Mouse (Mus musculus) embryonic facial prominence, embryonic 11.5 days (tissue): ENCODE measurements around the gene A830018L16Rik. TPM values are rescaled to one million over a fixed set of nuclear protein-coding genes. Genes with fewer than 3 reads are reported as not detected.

Experiments
- ATAC-seq: fragments of 200-750 bp; cut with Nextera tagmentation; replicated peaks from 2 replicates; pipeline ENCODE4 v1.8.0; 2017; ENCODE audit warnings: low read depth; ENCODE audit not compliant: insufficient number of reproducible peaks, low FRiP score, low TSS enrichment
- DNase-seq: peaks from one replicate; pipeline ENCODE4 v3.0.0-alpha.2; 2015; ENCODE audit warnings: low spot score
- H3K27ac ChIP-seq: fragments of 300-500 bp; sonication (generic); replicated peaks from 2 replicates; pipeline ENCODE4 v1.5.1; 2014; ENCODE audit warnings: mild to moderate bottlenecking, low read depth, low read length, control low read depth
- H3K27me3 ChIP-seq: fragments of 300-500 bp; sonication (generic); 2 replicates; pipeline ENCODE4 v1.6.1; 2014; ENCODE audit warnings: mild to moderate bottlenecking, low read length, moderate library complexity, mixed read lengths; ENCODE audit not compliant: control insufficient read depth, insufficient read depth
- H3K36me3 ChIP-seq: fragments of 300-500 bp; sonication (generic); replicated peaks from 2 replicates; pipeline ENCODE4 v1.6.1; 2014; ENCODE audit warnings: low read depth, mild to moderate bottlenecking, low read length, moderate library complexity, mixed read lengths; ENCODE audit not compliant: control insufficient read depth, insufficient read depth
- H3K4me1 ChIP-seq: fragments of 300-500 bp; sonication (generic); 2 replicates; pipeline ENCODE4 v1.6.1; 2014; ENCODE audit warnings: low read length, mixed read lengths; ENCODE audit not compliant: control insufficient read depth, insufficient read depth
- H3K4me2 ChIP-seq: fragments of 300-500 bp; sonication (generic); 2 replicates; pipeline ENCODE4 v1.6.1; 2014; ENCODE audit warnings: low read depth, mild to moderate bottlenecking, control low read depth, low read length, moderate library complexity
- H3K4me3 ChIP-seq: fragments of 300-500 bp; sonication (generic); 2 replicates; pipeline ENCODE4 v1.5.1; 2014; ENCODE audit warnings: low read depth, low read length, control low read depth
- H3K9ac ChIP-seq: fragments of 300-500 bp; sonication (generic); replicated peaks from 2 replicates; pipeline ENCODE4 v1.6.1; 2014; ENCODE audit warnings: mild to moderate bottlenecking, control low read depth, low read length
- H3K9me3 ChIP-seq: fragments of 300-500 bp; sonication (generic); replicated peaks from 2 replicates; pipeline ENCODE4 v1.6.1; 2016; ENCODE audit warnings: mild to moderate bottlenecking, low read length, inconsistent platforms, mixed read lengths; ENCODE audit not compliant: control insufficient read depth
- WGBS: fragments of 180-500 bp; shearing (Covaris S2); extraction: QIAGEN DNeasy Blood & Tissue Kit; methylation state at CpG from one replicate; pipeline ENCODE4 v1.1.7; 2014; 5-methylcytosine and 5-hydroxymethylcytosine counted together
- polyA plus RNA-seq: library from polyadenylated mRNA; unstranded; fragments of >200 nt; fragmentation: Nextera tagmentation; extraction: Ambion mirVana; gene quantifications from 2 replicates; pipeline ENCODE4 v1.2.1, GENCODE M21; 2014

The A830018L16Rik gene
- polyA plus RNA-seq: 4.9 and 5.4 TPM in 2 replicates

DNA sequence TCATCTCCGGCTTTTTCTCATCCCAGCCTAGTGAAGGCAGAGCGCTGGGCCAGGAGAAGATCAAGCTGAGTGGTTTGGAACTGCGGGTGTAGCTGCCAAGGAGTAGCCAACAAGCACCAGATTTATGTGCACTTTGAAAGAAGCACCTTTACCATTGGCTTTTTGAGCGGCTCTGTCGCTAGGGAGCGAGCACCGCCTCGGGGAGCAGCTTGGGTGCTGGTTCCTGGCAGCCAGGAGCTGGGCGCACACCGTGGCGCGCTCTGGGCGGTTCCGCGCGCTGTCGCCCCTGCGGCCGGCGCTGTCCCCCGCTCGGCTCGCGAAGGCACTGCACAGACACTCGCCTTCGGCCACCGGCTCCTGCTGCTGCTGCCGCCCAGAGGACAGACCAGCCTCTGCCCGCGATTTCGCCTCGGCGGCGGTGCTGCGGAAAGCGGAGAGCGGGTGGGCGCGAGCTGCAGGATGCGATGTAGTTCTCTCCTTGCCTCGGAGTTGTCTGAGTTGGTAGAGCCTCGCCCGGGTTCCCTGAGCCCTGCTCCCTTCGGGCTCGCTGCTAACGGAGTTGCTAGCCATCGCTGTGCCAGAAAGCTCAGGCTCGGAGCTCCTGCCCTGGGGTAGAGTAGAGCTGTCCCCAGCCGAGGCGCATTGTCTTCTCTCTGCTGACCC lies at the start of gene A830018L16Rik:
A830018L16Rik (plus strand) TSS at position 212 of the 663 bp plus-strand sequence.
- Histone ChIP-seq H3K9me3 (no peaks in the 10 kb centered on the region), H3K9ac (peak within 1 kb of the TSS; percentile 66), H3K27me3 (peaks cover 3% of the 10 kb centered on the region; the same call in 1 of the 2 replicates), H3K36me3 (no peaks in the 10 kb centered on the region), H3K4me1 (no peaks in the 10 kb centered on the region), H3K4me3 (peak within 1 kb of the TSS; percentile 42), H3K27ac (no peak within 1 kb of the TSS; the same call in 1 of the 2 replicates), H3K4me2 (peak within 1 kb of the TSS; percentile 86)
- under 1% methylated on average over 50 of the region's 50 CpGs for WGBS
- ATAC-seq: peak; percentile 99
- DNase-seq: peak; percentile 88

- Histone ChIP-seq H3K27ac (no peak overlapping the region), H3K36me3 (no peaks in the 10 kb centered on the region), H3K4me3 (no peak overlapping the region), H3K9me3 (no peaks in the 10 kb centered on the region), H3K4me2 (no peak overlapping the region), H3K27me3 (no peaks in the 10 kb centered on the region), H3K4me1 (no peaks in the 10 kb centered on the region), H3K9ac (no peak overlapping the region)
- ATAC-seq (no peak), DNase-seq (no peak)
- 63% methylated on average over 3 of the region's 3 CpGs for WGBS
Observed at GRCm38 (mm10) chr1:11385846-11386245, 28.1 kb upstream of the A830018L16Rik start.

GRCm38 (mm10) chr1:11395408-11395807 lies 18.5 kb upstream of the A830018L16Rik start:
- Histone ChIP-seq H3K4me1 (no peaks in the 10 kb centered on the region), H3K9me3 (no peaks in the 10 kb centered on the region)
- ATAC-seq: no peak

GRCm38 (mm10) chr1:11395996-11396736 lies 17.7 kb upstream of the A830018L16Rik start:
- no peaks in the 10 kb centered on the region for H3K36me3 ChIP-seq

More at GRCm38 (mm10) chr1:11395408-11395807, 18.5 kb upstream of the A830018L16Rik start:
- DNase-seq: no peak
- no peak overlapping the region for H3K4me2 ChIP-seq
- H3K4me3 ChIP-seq: no peak overlapping the region
- H3K27me3 ChIP-seq: no peaks in the 10 kb centered on the region
- 44% methylated on average over 4 of the region's 4 CpGs for WGBS
- no peak overlapping the region for H3K27ac ChIP-seq
- no peak overlapping the region for H3K9ac ChIP-seq
- no peaks in the 10 kb centered on the region for H3K36me3 ChIP-seq

DNA sequence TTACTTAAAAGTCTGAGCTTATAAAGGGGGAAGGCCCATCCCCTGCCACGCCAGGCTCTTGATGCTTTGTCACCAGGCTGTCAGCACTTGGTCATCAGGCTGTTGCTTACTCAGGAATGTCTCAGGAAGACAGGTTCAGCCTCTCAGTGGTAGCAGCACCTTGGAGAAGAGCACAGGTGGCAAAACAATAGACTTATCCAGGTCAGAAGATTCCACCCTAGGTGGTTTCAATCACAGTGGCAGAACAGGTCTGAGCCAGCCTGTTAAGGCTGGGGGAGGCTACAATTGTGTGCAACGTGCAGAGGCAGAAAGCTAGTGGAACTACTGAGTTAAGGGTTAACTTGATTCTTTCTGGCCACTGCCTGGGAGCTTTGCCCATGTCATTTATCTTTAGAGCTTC lies 12.7 kb upstream of the A830018L16Rik start:
- ATAC-seq (no peak), DNase-seq (no peak)
- Histone ChIP-seq H3K9me3 (no peaks in the 10 kb centered on the region), H3K9ac (no peak overlapping the region), H3K4me1 (no peaks in the 10 kb centered on the region), H3K4me3 (no peak overlapping the region), H3K4me2 (no peak overlapping the region), H3K27ac (no peak overlapping the region), H3K36me3 (no peaks in the 10 kb centered on the region), H3K27me3 (no peaks in the 10 kb centered on the region)
- WGBS: 33% methylated on average over 2 of the region's 2 CpGs

More at GRCm38 (mm10) chr1:11395996-11396736, 17.7 kb upstream of the A830018L16Rik start:
- Histone ChIP-seq H3K4me1 (no peaks in the 10 kb centered on the region), H3K9ac (no peak overlapping the region), H3K4me2 (no peak overlapping the region), H3K4me3 (no peak overlapping the region), H3K9me3 (no peaks in the 10 kb centered on the region), H3K27me3 (no peaks in the 10 kb centered on the region), H3K27ac (no peak overlapping the region)
- DNase-seq (no peak), ATAC-seq (no peak)
- 86% methylated on average over 2 of the region's 2 CpGs for WGBS

DNA sequence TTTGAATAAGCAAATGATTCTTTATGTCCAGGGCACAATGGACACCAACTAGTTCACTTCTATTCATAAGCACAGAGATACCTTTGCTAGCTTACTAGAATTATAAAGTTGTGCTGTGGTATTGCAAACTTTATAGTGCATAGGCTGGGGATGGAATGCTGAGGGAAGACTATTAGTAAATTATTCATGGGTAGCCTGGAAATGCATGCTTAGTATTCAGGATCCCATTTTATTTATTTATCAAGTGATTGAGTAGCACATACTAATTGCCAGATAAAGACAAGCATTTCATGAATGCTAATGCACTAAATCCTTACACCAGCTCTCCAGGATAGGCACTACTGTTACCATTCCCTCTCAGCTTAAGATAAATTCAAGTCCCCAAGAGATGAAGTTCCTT lies 8.4 kb upstream of the A830018L16Rik start:
- no peak for ATAC-seq
- no peak overlapping the region for H3K4me2 ChIP-seq

GRCm38 (mm10) chr1:11406026-11406425 lies 7.9 kb upstream of the A830018L16Rik start:
- no peak for ATAC-seq
- no peak overlapping the region for H3K4me2 ChIP-seq
- no peaks in the 10 kb centered on the region for H3K36me3 ChIP-seq
- no peak overlapping the region for H3K4me3 ChIP-seq
- 89% methylated on average over 3 of the region's 3 CpGs for WGBS
- no peak overlapping the region for H3K27ac ChIP-seq
- no peaks in the 10 kb centered on the region for H3K4me1 ChIP-seq
- no peaks in the 10 kb centered on the region for H3K9me3 ChIP-seq
- no peak for DNase-seq
- H3K27me3 ChIP-seq: no peaks in the 10 kb centered on the region
- no peak overlapping the region for H3K9ac ChIP-seq

More for the DNA sequence above, 8.4 kb upstream of the A830018L16Rik start:
- no peaks in the 10 kb centered on the region for H3K9me3 ChIP-seq
- no peaks in the 10 kb centered on the region for H3K4me1 ChIP-seq
- no peak overlapping the region for H3K27ac ChIP-seq
- no peaks in the 10 kb centered on the region for H3K27me3 ChIP-seq
- H3K36me3 ChIP-seq: no peaks in the 10 kb centered on the region
- H3K4me3 ChIP-seq: no peak overlapping the region
- no peak overlapping the region for H3K9ac ChIP-seq
- DNase-seq: no peak

DNA sequence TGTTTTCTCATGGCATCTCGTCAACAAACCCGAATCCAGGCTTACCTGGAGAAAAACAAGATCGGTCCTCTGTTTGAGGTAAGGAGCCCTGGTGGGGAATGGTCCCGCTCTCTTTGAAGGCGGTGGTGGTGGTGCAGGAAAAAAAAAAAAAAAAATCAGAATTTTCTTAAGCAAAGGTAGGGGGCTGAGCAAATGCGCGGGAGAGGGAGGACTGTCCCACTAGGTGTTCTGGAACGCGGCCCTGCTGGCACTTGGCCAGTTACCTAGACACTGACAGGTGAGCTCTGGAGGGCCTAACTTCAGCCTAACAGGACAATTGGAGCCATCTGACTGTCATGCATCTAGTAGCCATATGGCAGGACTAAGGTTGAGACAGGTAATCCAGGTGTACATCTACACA lies 655 bp downstream of the A830018L16Rik start:
- H3K4me1 ChIP-seq: no peaks in the 10 kb centered on the region
- no peaks in the 10 kb centered on the region for H3K36me3 ChIP-seq
- DNase-seq (peak; percentile 14), ATAC-seq (peak; percentile 46; the same call in 1 of the 2 replicates)
- peak overlapping the region; percentile 42 for H3K4me3 ChIP-seq
- peaks cover 3% of the 10 kb centered on the region; the same call in 1 of the 2 replicates for H3K27me3 ChIP-seq
- WGBS: 3% methylated on average over 9 of the region's 9 CpGs
- no peaks in the 10 kb centered on the region for H3K9me3 ChIP-seq
- peak overlapping the region; percentile 66 for H3K9ac ChIP-seq
- H3K4me2 ChIP-seq: peak overlapping the region; percentile 86
- no peak overlapping the region for H3K27ac ChIP-seq
